Mouse (Mus musculus) limb, embryonic 14.5 days (tissue): ENCODE measurements around the gene Olfr157. TPM values are rescaled to one million over a fixed set of nuclear protein-coding genes. Genes with fewer than 3 reads are reported as not detected.

Experiments used
- ATAC-seq: fragments of 200-750 bp; cut with Nextera tagmentation; 2 replicates; pipeline ENCODE4 v1.8.0; 2017; ENCODE audit warnings: low read depth, moderate number of reproducible peaks, moderate TSS enrichment; ENCODE audit not compliant: low FRiP score
- DNase-seq: peaks from one replicate; pipeline ENCODE4 v3.0.0-alpha.2; 2015; ENCODE audit warnings: low spot score
- H3K27ac ChIP-seq: fragments of 300-500 bp; sonication (generic); replicated peaks from 2 replicates; pipeline ENCODE4 v1.5.1; 2014; ENCODE audit warnings: low read depth, mild to moderate bottlenecking, low read length, moderate library complexity, mixed read lengths
- H3K27me3 ChIP-seq: fragments of 300-500 bp; sonication (generic); 2 replicates; pipeline ENCODE4 v1.6.1; 2014; ENCODE audit warnings: low read length, mixed read lengths; ENCODE audit not compliant: control insufficient read depth, insufficient read depth
- H3K36me3 ChIP-seq: fragments of 300-500 bp; sonication (generic); 2 replicates; pipeline ENCODE4 v1.6.1; 2014; ENCODE audit warnings: mild to moderate bottlenecking, low read length, moderate library complexity, mixed read lengths; ENCODE audit not compliant: control insufficient read depth, insufficient read depth
- H3K4me1 ChIP-seq: fragments of 300-500 bp; sonication (generic); 2 replicates; pipeline ENCODE4 v1.6.1; 2014; ENCODE audit warnings: antibody characterized with exemption, low read length, mixed read lengths; ENCODE audit not compliant: control insufficient read depth, insufficient read depth
- H3K4me2 ChIP-seq: fragments of 300-500 bp; sonication (generic); replicated peaks from 2 replicates; pipeline ENCODE4 v1.6.1; 2014; ENCODE audit warnings: low read depth, mild to moderate bottlenecking, low read length, moderate library complexity; ENCODE audit not compliant: severe bottlenecking
- H3K4me3 ChIP-seq: fragments of 300-500 bp; sonication (generic); replicated peaks from 2 replicates; pipeline ENCODE4 v1.5.1; 2014; ENCODE audit warnings: low read length
- H3K9ac ChIP-seq: fragments of 300-500 bp; sonication (generic); 2 replicates; pipeline ENCODE4 v1.6.1; 2014; ENCODE audit warnings: mild to moderate bottlenecking, low read depth, low read length, moderate library complexity; ENCODE audit not compliant: severe bottlenecking
- H3K9me3 ChIP-seq: fragments of 300-500 bp; sonication (generic); 2 replicates; pipeline ENCODE4 v1.6.1; 2016; ENCODE audit warnings: low read length; ENCODE audit not compliant: control insufficient read depth
- POLR2A ChIP-seq: fragments of 200-500 bp; IDR thresholded peaks from 2 replicates; pipeline ENCODE4 v1.8.0; 2012; ENCODE audit warnings: inconsistent platforms, mild to moderate bottlenecking, moderate library complexity, borderline replicate concordance; ENCODE audit not compliant: insufficient read depth, insufficient read length; ENCODE audit errors: extremely low read depth
- WGBS: fragments of 180-500 bp; shearing (Covaris S2); extraction: QIAGEN DNeasy Blood & Tissue Kit; methylation state at CpG from one replicate; pipeline ENCODE4 v1.1.7; 2014; 5-methylcytosine and 5-hydroxymethylcytosine counted together
- polyA plus RNA-seq, 2 experiments: library from polyadenylated mRNA; depleted of rRNA in 1 of 2; stranded (reverse) in 1 of 2; unstranded in 1 of 2; fragments of >200 nt; fragmentation: Nextera tagmentation in 1 of 2; extraction: Ambion mirVana in 1 of 2; gene quantifications; 2 replicates each; pipeline versions ENCODE4 v1.2.1 to v1.2.3; 2012 to 2014

Olfr157 gene
- polyA plus RNA-seq, 2 experiments = 0.03 TPM; not detected in 1

GRCm38 (mm10) chr4:43875919-43876411 is 36.0 kb upstream of the Olfr157 start:
- TF ChIP-seq POLR2A = no peak
- Histone ChIP-seq H3K4me2 (peak overlapping the region; percentile 93), H3K9ac (peak overlapping the region; percentile 75), H3K9me3 (no peaks in the 10 kb centered on the region), H3K27ac (0 out of 2 replicates have a peak overlapping the region, but pooled peaks have one; percentile 26), H3K36me3 (no peaks in the 10 kb centered on the region), H3K27me3 (no peaks in the 10 kb centered on the region), H3K4me3 (peak overlapping the region; percentile 89), H3K4me1 (peaks cover 19% of the 10 kb centered on the region; the same call in 1 of the 2 replicates)
- ATAC-seq (no peak; the same call in 1 of the 2 replicates), DNase-seq (no peak)
- WGBS = under 1% methylated on average over 20 of the region's 20 CpGs

- DNase-seq (peak; percentile 88), ATAC-seq (peak; percentile 92)
- peak within 1 kb of the TSS; percentile 75 for H3K9ac ChIP-seq
- peak within 1 kb of the TSS; percentile 26 for H3K27ac ChIP-seq
- peak within 1 kb of the TSS; percentile 89 for H3K4me3 ChIP-seq
- H3K27me3 ChIP-seq = no peaks in the 10 kb centered on the region
- no peaks in the 10 kb centered on the region for H3K36me3 ChIP-seq
- TF ChIP-seq POLR2A = peak; percentile 50; the same call in 1 of the 2 replicates
- WGBS = under 1% methylated on average over 54 of the region's 73 CpGs
- peaks cover 19% of the 10 kb centered on the region; the same call in 1 of the 2 replicates for H3K4me1 ChIP-seq
- no peaks in the 10 kb centered on the region for H3K9me3 ChIP-seq
- peak within 1 kb of the TSS; percentile 93 for H3K4me2 ChIP-seq
Observed at GRCm38 (mm10) chr4:43875160-43875918, 35.3 kb upstream of the Olfr157 start, which contains the start of gene Reck. Gene Reck (plus strand): TSS chr4:43875530.

- DNase-seq = no peak
- peaks cover 19% of the 10 kb centered on the region; the same call in 1 of the 2 replicates for H3K4me1 ChIP-seq
- no peak for TF ChIP-seq POLR2A
- WGBS = 45% methylated on average over 7 of the region's 7 CpGs
- no peak overlapping the region for H3K27ac ChIP-seq
- no peaks in the 10 kb centered on the region for H3K9me3 ChIP-seq
- peak overlapping the region; percentile 89 for H3K4me3 ChIP-seq
- H3K36me3 ChIP-seq = no peaks in the 10 kb centered on the region
- ATAC-seq = no peak
- peak overlapping the region; percentile 93 for H3K4me2 ChIP-seq
- H3K9ac ChIP-seq = no peak overlapping the region
- no peaks in the 10 kb centered on the region for H3K27me3 ChIP-seq
Observed at GRCm38 (mm10) chr4:43874501-43874900, 34.5 kb upstream of the Olfr157 start.

GRCm38 (mm10) chr4:43869821-43870220 is 29.8 kb upstream of the Olfr157 start:
- H3K4me1 ChIP-seq = peaks cover 2% of the 10 kb centered on the region; the same call in 1 of the 2 replicates
- no peak for TF ChIP-seq POLR2A
- H3K36me3 ChIP-seq = no peaks in the 10 kb centered on the region
- no peak overlapping the region for H3K4me2 ChIP-seq
- 78% methylated on average over 10 of the region's 10 CpGs for WGBS
- ATAC-seq (no peak), DNase-seq (no peak)
- H3K27me3 ChIP-seq = no peaks in the 10 kb centered on the region
- no peak overlapping the region for H3K9ac ChIP-seq
- H3K27ac ChIP-seq = no peak overlapping the region
- no peak overlapping the region for H3K4me3 ChIP-seq
- H3K9me3 ChIP-seq = no peaks in the 10 kb centered on the region; the same call in 1 of the 2 replicates

- TF ChIP-seq POLR2A = no peak
- no peak overlapping the region for H3K4me2 ChIP-seq
- no peak overlapping the region for H3K9ac ChIP-seq
- H3K27me3 ChIP-seq = no peaks in the 10 kb centered on the region
- DNase-seq = no peak
- no peaks in the 10 kb centered on the region for H3K36me3 ChIP-seq
- WGBS = 68% methylated on average over 4 of the region's 4 CpGs
- H3K4me3 ChIP-seq = no peak overlapping the region
- no peak for ATAC-seq
- H3K27ac ChIP-seq = no peak overlapping the region
- no peaks in the 10 kb centered on the region for H3K4me1 ChIP-seq
- H3K9me3 ChIP-seq = no peaks in the 10 kb centered on the region
Observed at GRCm38 (mm10) chr4:43863298-43863697, 23.3 kb upstream of the Olfr157 start.
